Mouse (Mus musculus): Measurements from ENCODE around the gene Sptssb.

DNA sequence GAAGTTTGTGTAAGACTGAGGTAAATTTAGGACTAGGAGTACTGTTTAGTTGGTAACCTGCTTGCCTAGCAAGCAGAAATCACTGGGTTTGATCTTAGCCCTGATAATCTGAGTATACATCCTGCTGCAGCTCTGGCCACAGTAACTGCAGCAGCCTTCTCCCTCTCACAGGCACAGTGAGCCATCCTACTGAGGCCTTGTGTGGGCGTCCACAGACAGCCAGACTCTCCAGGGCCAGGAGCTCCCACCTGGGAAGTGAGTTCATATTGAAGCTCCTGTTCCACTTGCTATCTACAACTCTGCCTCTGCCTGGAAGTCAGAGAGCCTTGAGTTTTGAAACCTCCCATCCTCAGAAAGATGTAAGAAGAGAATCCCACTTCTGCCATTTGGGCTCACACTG is 24.0 kb upstream of the Sptssb start:
- TF ChIP-seq POLR2A (IDR thresholded peaks at IDR 0.05; ENCODE audit: low read depth, low read length) = no peak
- TF ChIP-seq CTCF (IDR thresholded peaks at IDR 0.05; ENCODE audit: borderline replicate concordance, insufficient read depth, low read length) = no peak

Measured in embryonic fibroblast, embryonic 13.5 days (primary cell).